Mouse (Mus musculus) midbrain, embryonic 16.5 days (tissue): ENCODE data around the gene Ccdc116. TPM values are rescaled to one million over a fixed set of nuclear protein-coding genes. Genes with fewer than 3 reads are reported as not detected.
A peak's percentile ranks its signal among the peaks of the same experiment; 100 is the strongest.

Experiments
- ATAC-seq: fragments of 200-750 bp; cut with Nextera tagmentation; 2 replicates; pipeline ENCODE4 v1.8.0; 2017; ENCODE audit warnings: moderate TSS enrichment
- H3K27ac ChIP-seq: fragments of 300-500 bp; sonication (generic); 2 replicates; pipeline ENCODE4 v1.5.1; 2014; ENCODE audit warnings: mild to moderate bottlenecking, low read length, mixed read lengths
- H3K27me3 ChIP-seq: fragments of 300-500 bp; sonication (generic); 2 replicates; pipeline ENCODE4 v1.6.1; 2014; ENCODE audit warnings: low read depth, low read length, mixed read lengths; ENCODE audit not compliant: control insufficient read depth, insufficient read depth
- H3K36me3 ChIP-seq: fragments of 300-500 bp; sonication (generic); 2 replicates; pipeline ENCODE4 v1.6.1; 2014; ENCODE audit warnings: mild to moderate bottlenecking, low read length, moderate library complexity, mixed read lengths; ENCODE audit not compliant: control insufficient read depth, insufficient read depth
- H3K4me1 ChIP-seq: fragments of 300-500 bp; sonication (generic); 2 replicates; pipeline ENCODE4 v1.6.1; 2014; ENCODE audit warnings: mild to moderate bottlenecking, low read length, mixed read lengths; ENCODE audit not compliant: control insufficient read depth, insufficient read depth
- H3K4me2 ChIP-seq: fragments of 300-500 bp; sonication (generic); 2 replicates; pipeline ENCODE4 v1.6.1; 2014; ENCODE audit warnings: mild to moderate bottlenecking, low read length, mixed read lengths
- H3K4me3 ChIP-seq: fragments of 300-500 bp; sonication (generic); 2 replicates; pipeline ENCODE4 v1.5.1; 2014; ENCODE audit warnings: low read depth, mild to moderate bottlenecking, low read length, moderate library complexity, mixed read lengths
- H3K9ac ChIP-seq: fragments of 300-500 bp; sonication (generic); 2 replicates; pipeline ENCODE4 v1.6.1; 2014; ENCODE audit warnings: low read depth, low read length, mixed read lengths
- H3K9me3 ChIP-seq: fragments of 300-500 bp; sonication (generic); replicated peaks from 2 replicates; pipeline ENCODE4 v1.6.1; 2014; ENCODE audit warnings: mild to moderate bottlenecking, low read length, mixed read lengths; ENCODE audit not compliant: control insufficient read depth, poor library complexity, severe bottlenecking
- WGBS: fragments of 180-500 bp; shearing (Covaris S2); extraction: QIAGEN DNeasy Blood & Tissue Kit; methylation state at CpG from one replicate; pipeline ENCODE4 v1.1.7; 2014; 5-methylcytosine and 5-hydroxymethylcytosine counted together
- polyA plus RNA-seq: library from polyadenylated mRNA; unstranded; fragments of >200 nt; fragmentation: Nextera tagmentation; extraction: Ambion mirVana; gene quantifications from 2 replicates; pipeline ENCODE4 v1.2.1, GENCODE M21; 2015

Gene Ccdc116
- polyA plus RNA-seq, 1 experiment from 2014 or later: 4.4 TPM

- Histone ChIP-seq H3K4me2 (no peak overlapping the region), H3K9me3 (no peaks in the 10 kb centered on the region), H3K4me1 (peaks cover 6% of the 10 kb centered on the region), H3K27me3 (no peaks in the 10 kb centered on the region), H3K36me3 (no peaks in the 10 kb centered on the region), H3K27ac (no peak overlapping the region), H3K4me3 (no peak overlapping the region), H3K9ac (no peak overlapping the region)
- no peak for ATAC-seq
- WGBS: 89% methylated on average over 15 of the region's 15 CpGs
Observed at GRCm38 (mm10) chr16:17137355-17137754, 9.7 kb downstream of the Ccdc116 start.

GRCm38 (mm10) chr16:17132906-17133200 is 14.2 kb downstream of the Ccdc116 start:
- peak overlapping the region; percentile 89 for H3K4me3 ChIP-seq
- H3K4me1 ChIP-seq: peaks cover 13% of the 10 kb centered on the region
- WGBS: 34% methylated on average over 7 of the region's 7 CpGs
- ATAC-seq: no peak
- peak overlapping the region; percentile 99 for H3K4me2 ChIP-seq
- H3K9me3 ChIP-seq: no peaks in the 10 kb centered on the region
- no peak overlapping the region for H3K9ac ChIP-seq
- no peaks in the 10 kb centered on the region for H3K27me3 ChIP-seq
- H3K36me3 ChIP-seq: no peaks in the 10 kb centered on the region
- no peak overlapping the region for H3K27ac ChIP-seq

- peak within 1 kb of the TSS; percentile 89 for H3K4me3 ChIP-seq
- no peaks in the 10 kb centered on the region for H3K9me3 ChIP-seq
- ATAC-seq: peak; percentile 99
- H3K36me3 ChIP-seq: no peaks in the 10 kb centered on the region
- WGBS: under 1% methylated on average over 47 of the region's 47 CpGs
- H3K27me3 ChIP-seq: no peaks in the 10 kb centered on the region
- H3K4me2 ChIP-seq: peak within 1 kb of the TSS; percentile 99
- peak within 1 kb of the TSS; percentile 77 for H3K9ac ChIP-seq
- H3K27ac ChIP-seq: peak within 1 kb of the TSS; percentile 77
- peaks cover 13% of the 10 kb centered on the region for H3K4me1 ChIP-seq
Observed at GRCm38 (mm10) chr16:17132089-17132905, 14.7 kb downstream of the Ccdc116 start, which contains the start of gene Sdf2l1. Sdf2l1 (minus strand) TSS chr16:17132383.

GRCm38 (mm10) chr16:17131191-17132088 is 15.6 kb downstream of the Ccdc116 start:
- no peaks in the 10 kb centered on the region for H3K36me3 ChIP-seq
- H3K27ac ChIP-seq: peak overlapping the region; percentile 77
- 4% methylated on average over 43 of the region's 43 CpGs for WGBS
- H3K9me3 ChIP-seq: no peaks in the 10 kb centered on the region
- H3K4me3 ChIP-seq: peak overlapping the region; percentile 89
- ATAC-seq: no peak
- H3K4me1 ChIP-seq: peaks cover 13% of the 10 kb centered on the region
- peak overlapping the region; percentile 77 for H3K9ac ChIP-seq
- H3K4me2 ChIP-seq: peak overlapping the region; percentile 99
- no peaks in the 10 kb centered on the region for H3K27me3 ChIP-seq

- Histone ChIP-seq H3K9me3 (no peaks in the 10 kb centered on the region), H3K9ac (no peak overlapping the region), H3K27me3 (no peaks in the 10 kb centered on the region), H3K4me1 (peaks cover 22% of the 10 kb centered on the region), H3K4me3 (no peak overlapping the region), H3K4me2 (no peak overlapping the region), H3K27ac (no peak overlapping the region), H3K36me3 (no peaks in the 10 kb centered on the region)
- ATAC-seq: no peak
- 100% methylated on average over 1 of the region's 1 CpGs for WGBS
Observed at GRCm38 (mm10) chr16:17127292-17127691, 19.7 kb downstream of the Ccdc116 start.

GRCm38 (mm10) chr16:17124871-17125520 is 22.0 kb downstream of the Ccdc116 start, which contains the start of gene 2610318N02Rik:
2610318N02Rik (minus strand) TSS chr16:17125167.
- under 1% methylated on average over 25 of the region's 25 CpGs for WGBS
- H3K9ac ChIP-seq: peak within 1 kb of the TSS; percentile 62
- H3K4me2 ChIP-seq: peak within 1 kb of the TSS; percentile 93
- peak within 1 kb of the TSS; percentile 46 for H3K4me3 ChIP-seq
- H3K27ac ChIP-seq: no peak within 1 kb of the TSS
- ATAC-seq: peak; percentile 93
- no peaks in the 10 kb centered on the region for H3K9me3 ChIP-seq
- peaks cover 15% of the 10 kb centered on the region for H3K4me1 ChIP-seq
- no peaks in the 10 kb centered on the region for H3K36me3 ChIP-seq
- no peaks in the 10 kb centered on the region for H3K27me3 ChIP-seq

- Histone ChIP-seq H3K9ac (peak overlapping the region; percentile 62), H3K27me3 (no peaks in the 10 kb centered on the region), H3K36me3 (no peaks in the 10 kb centered on the region), H3K4me3 (peak overlapping the region; percentile 46), H3K4me2 (peak overlapping the region; percentile 93), H3K9me3 (no peaks in the 10 kb centered on the region), H3K27ac (no peak overlapping the region), H3K4me1 (peaks cover 15% of the 10 kb centered on the region)
- ATAC-seq: peak; percentile 28; the same call in 1 of the 2 replicates
- under 1% methylated on average over 22 of the region's 22 CpGs for WGBS
Observed at GRCm38 (mm10) chr16:17124119-17124870, 22.7 kb downstream of the Ccdc116 start.

- H3K27ac ChIP-seq: no peak overlapping the region
- no peak overlapping the region for H3K4me3 ChIP-seq
- no peaks in the 10 kb centered on the region for H3K36me3 ChIP-seq
- no peaks in the 10 kb centered on the region for H3K9me3 ChIP-seq
- 36% methylated on average over 14 of the region's 14 CpGs for WGBS
- ATAC-seq: peak; percentile 30; the same call in 1 of the 2 replicates
- peaks cover 15% of the 10 kb centered on the region for H3K4me1 ChIP-seq
- H3K4me2 ChIP-seq: peak overlapping the region; percentile 31
- H3K27me3 ChIP-seq: no peaks in the 10 kb centered on the region
- H3K9ac ChIP-seq: no peak overlapping the region
Observed at GRCm38 (mm10) chr16:17121569-17121968, 25.5 kb downstream of the Ccdc116 start.
